In the genomic region with DNA sequence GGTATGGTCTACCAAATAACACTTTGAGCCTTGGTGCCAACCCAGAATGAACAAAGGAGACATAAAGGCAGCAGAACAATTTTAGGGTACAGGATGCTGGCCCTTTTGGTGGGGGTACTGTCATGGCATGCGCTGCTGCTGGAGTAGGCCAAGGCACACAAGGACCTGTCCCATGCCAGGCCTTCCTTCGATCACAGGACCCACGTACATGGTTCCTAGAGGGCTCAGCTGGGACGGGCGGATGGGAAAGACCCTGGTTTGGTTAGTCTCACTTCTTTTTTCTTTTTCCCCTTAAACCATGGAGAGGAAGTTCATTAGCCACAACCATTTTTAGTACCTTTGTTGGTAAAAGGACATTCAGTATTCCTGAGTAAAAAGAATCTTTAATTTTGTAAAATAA, we compare ENCODE assay signal across 17 mouse cellular contexts. TPM values are rescaled to one million over a fixed set of nuclear protein-coding genes. Genes with fewer than 3 reads are reported as not detected.
DNase-seq lines count a peak whose midpoint lies in the region; ATAC-seq and TF ChIP-seq lines count a peak whose summit lies in the region.
"Had no signal": no experiment of that assay in that cellular context is flagged by ENCODE, and none has a peak within 500 bp of the region (broad histone marks: within the 10 kb centered on the region; RNA-seq: fewer than 3 reads in every experiment).

No protein-coding gene starts in this region.

- H3K36me3 ChIP-seq in spleen, adult 2 months (ENCODE audit: control insufficient read depth, insufficient read depth, low read length), result no peaks in the 10 kb centered on the region
- H3K36me3 ChIP-seq in limb, embryonic 10.5 days, result peaks cover 52% of the 10 kb centered on the region
- no peaks in the 10 kb centered on the region for H3K36me3 ChIP-seq in forebrain, embryonic 16.5 days (ENCODE audit: control insufficient read depth, insufficient read depth)
- H3K36me3 ChIP-seq: midbrain, embryonic 13.5 days; neural tube, embryonic 12.5 days; stomach, embryonic 15.5 days had no signal

- no peaks in the 10 kb centered on the region for H3K27me3 ChIP-seq in spleen, adult 2 months (ENCODE audit: control insufficient read depth, insufficient read depth, low read length)
- no peaks in the 10 kb centered on the region for H3K27me3 ChIP-seq in limb, embryonic 10.5 days (ENCODE audit: low read depth, poor library complexity, severe bottlenecking)
- H3K27me3 ChIP-seq in forebrain, embryonic 16.5 days (replicated peaks; ENCODE audit: control insufficient read depth, insufficient read depth, low read length), result no peaks in the 10 kb centered on the region
- H3K27me3 ChIP-seq: heart, embryonic 15.5 days; liver, embryonic 13.5 days; midbrain, embryonic 13.5 days; neural tube, embryonic 12.5 days; stomach, embryonic 15.5 days had no signal

- H3K9ac ChIP-seq in forebrain, embryonic 16.5 days (replicated peaks; ENCODE audit: low read depth, low read length), result no peak overlapping the region
- H3K9ac ChIP-seq: forebrain, postnatal 0 days; heart, embryonic 15.5 days; liver, embryonic 13.5 days; midbrain, embryonic 13.5 days; neural tube, embryonic 12.5 days; stomach, embryonic 15.5 days had no signal

- H3K9me3 ChIP-seq in limb, embryonic 10.5 days (replicated peaks), result no peaks in the 10 kb centered on the region
- no peaks in the 10 kb centered on the region for H3K9me3 ChIP-seq in forebrain, embryonic 16.5 days (ENCODE audit: control insufficient read depth, low read length)
- H3K9me3 ChIP-seq: heart, embryonic 15.5 days; liver, embryonic 13.5 days; midbrain, embryonic 13.5 days; neural tube, embryonic 12.5 days; stomach, embryonic 15.5 days had no signal

- H3K27ac ChIP-seq in layer of hippocampus, adult 2 months, result peak overlapping the region; percentile 74
- H3K27ac ChIP-seq in spleen, adult 2 months (ENCODE audit: insufficient read depth, low read length), result peak overlapping the region; percentile 70
- H3K27ac ChIP-seq in limb, embryonic 10.5 days, result peak overlapping the region; percentile 37; the same call in 1 of the 2 replicates
- H3K27ac ChIP-seq in forebrain, embryonic 16.5 days (ENCODE audit: low read length), result no peak overlapping the region
- H3K27ac ChIP-seq: neural tube, embryonic 12.5 days had no signal

- no peak overlapping the region for H3K4me3 ChIP-seq in layer of hippocampus, adult 2 months
- H3K4me3 ChIP-seq in spleen, adult 2 months (ENCODE audit: extremely low read depth, insufficient read depth, insufficient read length), result no peak overlapping the region
- no peak overlapping the region for H3K4me3 ChIP-seq in limb, embryonic 10.5 days
- H3K4me3 ChIP-seq in forebrain, embryonic 16.5 days (replicated peaks; ENCODE audit: low read length), result no peak overlapping the region
- H3K4me3 ChIP-seq: heart, embryonic 15.5 days; liver, embryonic 13.5 days; midbrain, embryonic 13.5 days; neural tube, embryonic 12.5 days; stomach, embryonic 15.5 days had no signal

- TF ChIP-seq POLR2A in spleen, adult 2 months (IDR thresholded peaks at IDR 0.05; ENCODE audit: low read depth, low read length), result no peak

- 43% methylated on average over 5 of the region's 5 CpGs for WGBS in spleen, adult 2 months
- WGBS in limb, embryonic 10.5 days, result 96% methylated on average over 5 of the region's 5 CpGs
- 95% methylated on average over 5 of the region's 5 CpGs for whole genome bisulfite sequencing in forebrain, embryonic 16.5 days

- no peak for ATAC-seq in forebrain, embryonic 16.5 days
- ATAC-seq: forebrain, postnatal 0 days; midbrain, embryonic 13.5 days had no signal

- TF ChIP-seq CTCF in layer of hippocampus, adult 2 months (conservative IDR thresholded peaks at IDR 0.05), result no peak
- TF ChIP-seq CTCF in spleen, adult 2 months (IDR thresholded peaks at IDR 0.05; ENCODE audit: extremely low read depth, insufficient read depth, insufficient read length, insufficient replicate concordance), result no peak

- no peak overlapping the region for H3K4me2 ChIP-seq in forebrain, embryonic 16.5 days (ENCODE audit: low read length)
- H3K4me2 ChIP-seq: heart, embryonic 15.5 days; liver, embryonic 13.5 days; midbrain, embryonic 13.5 days; neural tube, embryonic 12.5 days; stomach, embryonic 15.5 days had no signal

- DNase-seq in layer of hippocampus, adult 2 months (ENCODE audit: low spot score in 2 of 2), result no peak
- DNase-seq in layer of hippocampus, postnatal 10 days (ENCODE audit: low spot score in 2 of 2), result no peak
- DNase-seq in spleen, adult 2 months (ENCODE audit: low read depth in 1 of 2, low spot score in 2 of 2), result no peak
- no peak for DNase-seq in spleen, postnatal 4 days (ENCODE audit: low spot score in 2 of 2)
- no peak for DNase-seq in limb, embryonic 10.5 days (ENCODE audit: low spot score)
- DNase-seq in right cerebral cortex, postnatal 10 days (ENCODE audit: low spot score in 2 of 2), result no peak
- DNase-seq: cerebellum, adult 11 months; cerebellum, postnatal 10 days; forebrain, postnatal 0 days; kidney, adult 18-20 months; layer of hippocampus, postnatal 36 days; liver, embryonic 13.5 days had no signal

- peaks cover 13% of the 10 kb centered on the region; the same call in 1 of the 2 replicates for H3K4me1 ChIP-seq in spleen, adult 2 months (ENCODE audit: control insufficient read depth, insufficient read depth, insufficient read length)
- peaks cover 10% of the 10 kb centered on the region; the same call in 1 of the 2 replicates for H3K4me1 ChIP-seq in limb, embryonic 10.5 days
- H3K4me1 ChIP-seq in forebrain, embryonic 16.5 days (replicated peaks; ENCODE audit: control insufficient read depth, insufficient read depth, low read length), result no peaks in the 10 kb centered on the region
- H3K4me1 ChIP-seq: midbrain, embryonic 13.5 days; neural tube, embryonic 12.5 days; stomach, embryonic 15.5 days had no signal

RNA-seq across cellular contexts. Expression of gene Poc1a, which starts 27.3 kb away (rescaled TPM):
- total RNA-seq in layer of hippocampus, adult 2 months (2021), result 10 to 100 TPM in 1 of 2 experiments, 1 to 10 TPM in 1; 8.6 to 14.5 TPM
- total RNA-seq in layer of hippocampus, postnatal 10 days (2021), result 10 to 100 TPM; 12.2 to 12.6 TPM
- 6.8 and 8.4 TPM in 2 replicates for polyA plus RNA-seq in spleen, adult 2 months (2012; rRNA removed)
- 42.9 and 43.9 TPM in 2 replicates for polyA plus RNA-seq in limb, embryonic 10.5 days (2016; fragmentation: Nextera tagmentation; extraction: Ambion mirVana)
- polyA plus RNA-seq in forebrain, embryonic 16.5 days (2015; fragmentation: Nextera tagmentation; extraction: Ambion mirVana), result 10.5 and 11.6 TPM in 2 replicates

RNA-seq across cellular contexts. Expression of gene Alas1, which starts 59.7 kb away (rescaled TPM):
- total RNA-seq in layer of hippocampus, adult 2 months (2021), result 100 to 1,000 TPM; 149 to 154 TPM
- 100 to 1,000 TPM; 139 TPM for total RNA-seq in layer of hippocampus, postnatal 10 days (2021)
- polyA plus RNA-seq in spleen, adult 2 months (2012; rRNA removed), result 29.6 and 39.5 TPM in 2 replicates
- polyA plus RNA-seq in limb, embryonic 10.5 days (2016; fragmentation: Nextera tagmentation; extraction: Ambion mirVana), result 62.8 and 77.9 TPM in 2 replicates
- polyA plus RNA-seq in forebrain, embryonic 16.5 days (2015; fragmentation: Nextera tagmentation; extraction: Ambion mirVana), result 101 and 109 TPM in 2 replicates
